Mouse (Mus musculus): Measurements from ENCODE around the gene Trabd2b. TPM values are rescaled to one million over a fixed set of nuclear protein-coding genes. Genes with fewer than 3 reads are reported as not detected.

Trabd2b gene
- polyA plus RNA-seq, 1 experiment from 2014 or later: 2.4 TPM

DNA sequence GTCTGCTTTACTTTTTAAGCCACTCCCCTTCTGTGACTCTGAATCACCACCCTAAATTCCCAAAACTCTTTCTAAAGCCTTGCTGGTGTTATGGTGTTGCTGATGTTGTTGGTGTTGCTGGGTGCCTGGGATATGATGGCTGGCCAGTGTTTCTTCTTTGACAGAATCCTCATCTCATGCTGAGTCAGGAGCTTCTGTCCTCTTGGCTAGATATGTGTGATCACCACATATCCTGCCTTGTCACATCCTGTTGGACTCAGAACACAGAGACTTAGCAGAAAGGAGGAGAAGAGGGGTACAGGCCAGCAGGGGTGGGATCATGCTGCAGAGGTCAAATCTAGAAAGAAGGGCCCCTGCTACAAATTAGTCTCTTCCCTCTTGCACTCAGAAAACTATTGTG is 40.9 kb upstream of the Trabd2b start:
- Histone ChIP-seq H3K4me3 (ENCODE audit: low read depth, low read length) (no peak overlapping the region), H3K9ac (replicated peaks; ENCODE audit: low read depth) (no peak overlapping the region), H3K4me1 (ENCODE audit: insufficient read depth, low read depth, low read length) (no peaks in the 10 kb centered on the region), H3K4me2 (replicated peaks; ENCODE audit: low read depth, low read length) (no peak overlapping the region), H3K27ac (ENCODE audit: low read length) (no peak overlapping the region), H3K36me3 (ENCODE audit: insufficient read depth, low read length) (no peaks in the 10 kb centered on the region), H3K27me3 (replicated peaks; ENCODE audit: insufficient read depth, low read length) (no peaks in the 10 kb centered on the region), H3K9me3 (ENCODE audit: low read length) (no peaks in the 10 kb centered on the region)
- peak; percentile 32 for DNase-seq (ENCODE audit: low spot score)
- TF ChIP-seq CTCF (IDR thresholded peaks at IDR 0.05): no peak
- no peak for TF ChIP-seq EP300 (IDR thresholded peaks at IDR 0.05)
- peak; percentile 67 for ATAC-seq

DNA sequence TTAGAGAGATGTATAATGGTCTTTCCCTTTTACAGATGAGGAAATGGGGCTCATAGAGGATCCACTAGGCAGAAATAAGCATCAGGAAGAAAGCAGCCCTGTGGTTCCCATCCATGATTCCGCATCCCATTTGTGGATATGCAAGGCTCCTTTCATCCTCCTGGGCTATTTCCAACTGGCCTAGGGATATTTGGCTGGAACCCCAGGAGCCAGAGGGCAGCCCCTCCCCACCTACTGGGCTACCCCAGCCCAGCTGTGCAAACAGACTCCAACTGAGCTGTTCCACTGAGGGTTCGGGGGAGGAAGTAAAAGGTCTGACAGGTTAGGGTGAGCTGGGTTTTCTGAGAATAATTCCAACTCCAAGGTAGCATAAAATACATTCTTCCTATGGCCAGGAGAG is 39.5 kb upstream of the Trabd2b start:
- H3K27me3 ChIP-seq (replicated peaks; ENCODE audit: insufficient read depth, low read length): no peaks in the 10 kb centered on the region
- TF ChIP-seq CTCF (IDR thresholded peaks at IDR 0.05) (no peak), EP300 (IDR thresholded peaks at IDR 0.05) (no peak)
- H3K36me3 ChIP-seq (ENCODE audit: insufficient read depth, low read length): no peaks in the 10 kb centered on the region
- H3K4me1 ChIP-seq (ENCODE audit: insufficient read depth, low read depth, low read length): no peaks in the 10 kb centered on the region
- no peak overlapping the region for H3K9ac ChIP-seq (replicated peaks; ENCODE audit: low read depth)
- H3K9me3 ChIP-seq (ENCODE audit: low read length): no peaks in the 10 kb centered on the region
- no peak for ATAC-seq
- 58% methylated on average over 2 of the region's 2 CpGs for WGBS
- H3K4me3 ChIP-seq (ENCODE audit: low read depth, low read length): no peak overlapping the region
- no peak for DNase-seq (ENCODE audit: low spot score)
- H3K4me2 ChIP-seq (replicated peaks; ENCODE audit: low read depth, low read length): no peak overlapping the region
- H3K27ac ChIP-seq (ENCODE audit: low read length): no peak overlapping the region

- Histone ChIP-seq H3K9ac (replicated peaks; ENCODE audit: low read depth) (no peak overlapping the region), H3K4me1 (ENCODE audit: insufficient read depth, low read depth, low read length) (no peaks in the 10 kb centered on the region), H3K36me3 (ENCODE audit: insufficient read depth, low read length) (no peaks in the 10 kb centered on the region), H3K9me3 (ENCODE audit: low read length) (no peaks in the 10 kb centered on the region), H3K27me3 (replicated peaks; ENCODE audit: insufficient read depth, low read length) (no peaks in the 10 kb centered on the region), H3K27ac (ENCODE audit: low read length) (no peak overlapping the region), H3K4me2 (replicated peaks; ENCODE audit: low read depth, low read length) (no peak overlapping the region), H3K4me3 (ENCODE audit: low read depth, low read length) (no peak overlapping the region)
- peak; percentile 22 for DNase-seq (ENCODE audit: low spot score)
- WGBS: 29% methylated on average over 7 of the region's 7 CpGs
- TF ChIP-seq EP300 (IDR thresholded peaks at IDR 0.05): no peak
- TF ChIP-seq CTCF (IDR thresholded peaks at IDR 0.05): no peak
- peak; percentile 23 for ATAC-seq
These were observed 38.7 kb upstream of the Trabd2b start for GRCm38 (mm10) chr4:114367840-114368239.

DNA sequence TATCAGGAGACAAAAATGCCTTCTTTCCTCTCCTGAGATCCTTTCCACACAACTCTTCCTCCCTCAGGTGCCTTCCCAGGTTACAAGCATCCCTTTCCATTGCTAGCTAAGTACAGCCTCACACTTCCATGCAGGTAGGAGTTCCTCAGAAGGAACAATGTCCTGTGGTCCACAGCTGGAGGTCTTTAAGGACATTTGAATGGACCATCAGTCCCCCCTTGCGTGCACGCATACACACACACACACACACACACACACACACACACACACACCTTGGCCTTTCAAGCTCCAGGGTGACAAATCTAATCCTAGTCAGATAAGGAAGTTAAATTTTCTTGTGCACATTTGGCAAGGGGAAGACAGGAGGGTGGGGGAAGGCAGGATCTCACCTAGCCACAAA is 36.9 kb upstream of the Trabd2b start:
- TF ChIP-seq CTCF (IDR thresholded peaks at IDR 0.05) (no peak), EP300 (IDR thresholded peaks at IDR 0.05) (no peak)
- 62% methylated on average over 2 of the region's 2 CpGs for WGBS
- H3K4me3 ChIP-seq (ENCODE audit: low read depth, low read length): no peak overlapping the region

GRCm38 (mm10) chr4:114370935-114371715 is 35.4 kb upstream of the Trabd2b start:
- Histone ChIP-seq H3K27ac (ENCODE audit: low read length) (no peak overlapping the region), H3K9me3 (ENCODE audit: low read length) (no peaks in the 10 kb centered on the region), H3K4me3 (ENCODE audit: low read depth, low read length) (no peak overlapping the region), H3K4me1 (ENCODE audit: insufficient read depth, low read depth, low read length) (no peaks in the 10 kb centered on the region), H3K36me3 (ENCODE audit: insufficient read depth, low read length) (no peaks in the 10 kb centered on the region), H3K27me3 (replicated peaks; ENCODE audit: insufficient read depth, low read length) (no peaks in the 10 kb centered on the region), H3K9ac (replicated peaks; ENCODE audit: low read depth) (no peak overlapping the region), H3K4me2 (replicated peaks; ENCODE audit: low read depth, low read length) (no peak overlapping the region)
- no peak for TF ChIP-seq CTCF (IDR thresholded peaks at IDR 0.05)
- no peak for TF ChIP-seq EP300 (IDR thresholded peaks at IDR 0.05)
- no peak for DNase-seq (ENCODE audit: low spot score)
- no peak for ATAC-seq

More for the DNA sequence above, 36.9 kb upstream of the Trabd2b start:
- DNase-seq (ENCODE audit: low spot score): no peak
- Histone ChIP-seq H3K4me2 (replicated peaks; ENCODE audit: low read depth, low read length) (no peak overlapping the region), H3K36me3 (ENCODE audit: insufficient read depth, low read length) (no peaks in the 10 kb centered on the region), H3K27me3 (replicated peaks; ENCODE audit: insufficient read depth, low read length) (no peaks in the 10 kb centered on the region), H3K4me1 (ENCODE audit: insufficient read depth, low read depth, low read length) (no peaks in the 10 kb centered on the region), H3K9ac (replicated peaks; ENCODE audit: low read depth) (no peak overlapping the region), H3K9me3 (ENCODE audit: low read length) (no peaks in the 10 kb centered on the region), H3K27ac (ENCODE audit: low read length) (no peak overlapping the region)
- ATAC-seq: no peak

- H3K4me2 ChIP-seq (replicated peaks; ENCODE audit: low read depth, low read length): no peak overlapping the region
- H3K9ac ChIP-seq (replicated peaks; ENCODE audit: low read depth): no peak overlapping the region
- no peaks in the 10 kb centered on the region for H3K9me3 ChIP-seq (ENCODE audit: low read length)
- H3K4me3 ChIP-seq (ENCODE audit: low read depth, low read length): no peak overlapping the region
- H3K27ac ChIP-seq (ENCODE audit: low read length): no peak overlapping the region
- no peak for TF ChIP-seq CTCF (IDR thresholded peaks at IDR 0.05)
- TF ChIP-seq EP300 (IDR thresholded peaks at IDR 0.05): no peak
- ATAC-seq (no peak), DNase-seq (ENCODE audit: low spot score) (no peak)
- H3K27me3 ChIP-seq (replicated peaks; ENCODE audit: insufficient read depth, low read length): no peaks in the 10 kb centered on the region
- 76% methylated on average over 3 of the region's 3 CpGs for WGBS
- no peaks in the 10 kb centered on the region for H3K4me1 ChIP-seq (ENCODE audit: insufficient read depth, low read depth, low read length)
- H3K36me3 ChIP-seq (ENCODE audit: insufficient read depth, low read length): no peaks in the 10 kb centered on the region
These were observed 33.8 kb upstream of the Trabd2b start for GRCm38 (mm10) chr4:114372699-114373098.

Measured in lung, postnatal 0 days (tissue).